Mouse (Mus musculus) neural tube, embryonic 11.5 days (tissue): ENCODE measurements around the gene Hacd4. TPM values are rescaled to one million over a fixed set of nuclear protein-coding genes. Genes with fewer than 3 reads are reported as not detected.

Source experiments
- ATAC-seq: fragments of 200-750 bp; cut with Nextera tagmentation; 2 replicates; pipeline ENCODE4 v1.8.0; 2017; ENCODE audit warnings: moderate number of reproducible peaks, mild to moderate bottlenecking, moderate TSS enrichment, moderate library complexity; ENCODE audit not compliant: insufficient read depth, low FRiP score, low TSS enrichment
- DNase-seq: peaks from one replicate; pipeline ENCODE4 v3.0.0-alpha.2; 2015; ENCODE audit warnings: low spot score
- H3K27ac ChIP-seq: fragments of 300-500 bp; sonication (generic); 2 replicates; pipeline ENCODE4 v1.5.1; 2014; ENCODE audit warnings: low read depth, mild to moderate bottlenecking, low read length
- H3K27me3 ChIP-seq: fragments of 300-500 bp; sonication (generic); 2 replicates; pipeline ENCODE4 v1.6.1; 2014; ENCODE audit warnings: mild to moderate bottlenecking, low read length, mixed read lengths; ENCODE audit not compliant: control insufficient read depth, insufficient read depth
- H3K36me3 ChIP-seq: fragments of 300-500 bp; sonication (generic); 2 replicates; pipeline ENCODE4 v1.6.1; 2014; ENCODE audit warnings: mild to moderate bottlenecking, low read length, moderate library complexity, mixed read lengths; ENCODE audit not compliant: control insufficient read depth, insufficient read depth
- H3K4me1 ChIP-seq: fragments of 300-500 bp; sonication (generic); 2 replicates; pipeline ENCODE4 v1.6.1; 2014; ENCODE audit warnings: low read length, mixed read lengths; ENCODE audit not compliant: control insufficient read depth, insufficient read depth
- H3K4me2 ChIP-seq: fragments of 300-500 bp; sonication (generic); 2 replicates; pipeline ENCODE4 v1.6.1; 2014; ENCODE audit warnings: low read depth, mild to moderate bottlenecking, moderate library complexity
- H3K4me3 ChIP-seq: fragments of 300-500 bp; sonication (generic); 2 replicates; pipeline ENCODE4 v1.5.1; 2014; ENCODE audit warnings: low read depth, low read length
- H3K9ac ChIP-seq: fragments of 300-500 bp; sonication (generic); 2 replicates; pipeline ENCODE4 v1.6.1; 2014; ENCODE audit warnings: mild to moderate bottlenecking, low read length
- H3K9me3 ChIP-seq: fragments of 300-500 bp; sonication (generic); 2 replicates; pipeline ENCODE4 v1.6.1; 2016; ENCODE audit warnings: low read length; ENCODE audit not compliant: control insufficient read depth
- WGBS: fragments of 180-500 bp; shearing (Covaris S2); extraction: QIAGEN DNeasy Blood & Tissue Kit; methylation state at CpG from one replicate; pipeline ENCODE4 v1.1.7; 2014; 5-methylcytosine and 5-hydroxymethylcytosine counted together
- polyA plus RNA-seq: library from polyadenylated mRNA; unstranded; fragments of >200 nt; fragmentation: Nextera tagmentation; extraction: Ambion mirVana; gene quantifications from 2 replicates; pipeline ENCODE4 v1.2.1, GENCODE M21; 2014

Hacd4 gene
- polyA plus RNA-seq = 2.5 and 3.2 TPM in 2 replicates

- ATAC-seq (peak; percentile 71), DNase-seq (peak; percentile 54)
- Histone ChIP-seq H3K27me3 (no peaks in the 10 kb centered on the region), H3K27ac (no peak within 1 kb of the TSS), H3K4me2 (peak within 1 kb of the TSS; percentile 51), H3K36me3 (no peaks in the 10 kb centered on the region), H3K9ac (peak within 1 kb of the TSS; percentile 31), H3K9me3 (no peaks in the 10 kb centered on the region), H3K4me3 (peak within 1 kb of the TSS; percentile 27), H3K4me1 (peaks cover 8% of the 10 kb centered on the region)
- WGBS = 8% methylated on average over 14 of the region's 14 CpGs
Measured at GRCm38 (mm10) chr4:88438326-88438989, at the start of gene Hacd4. TSS of gene Hacd4 (minus strand) at chr4:88438928.

- Histone ChIP-seq H3K4me3 (no peak overlapping the region), H3K9ac (no peak overlapping the region), H3K36me3 (no peaks in the 10 kb centered on the region), H3K27ac (no peak overlapping the region), H3K4me2 (no peak overlapping the region), H3K27me3 (no peaks in the 10 kb centered on the region), H3K9me3 (no peaks in the 10 kb centered on the region), H3K4me1 (no peaks in the 10 kb centered on the region)
- no peak for DNase-seq
- WGBS = 89% methylated on average over 3 of the region's 3 CpGs
- ATAC-seq = no peak
Measured at GRCm38 (mm10) chr4:88488107-88488506, 49.4 kb upstream of the Hacd4 start.

GRCm38 (mm10) chr4:88480130-88480529 is 41.4 kb upstream of the Hacd4 start:
- Histone ChIP-seq H3K36me3 (no peaks in the 10 kb centered on the region), H3K9me3 (no peaks in the 10 kb centered on the region), H3K27me3 (no peaks in the 10 kb centered on the region), H3K9ac (no peak overlapping the region), H3K27ac (no peak overlapping the region), H3K4me2 (no peak overlapping the region), H3K4me3 (no peak overlapping the region), H3K4me1 (no peaks in the 10 kb centered on the region)
- ATAC-seq = no peak
- DNase-seq = no peak
- 85% methylated on average over 6 of the region's 6 CpGs for WGBS

GRCm38 (mm10) chr4:88478809-88479186 is 40.1 kb upstream of the Hacd4 start:
- no peak overlapping the region for H3K4me2 ChIP-seq
- no peaks in the 10 kb centered on the region for H3K4me1 ChIP-seq
- H3K36me3 ChIP-seq = no peaks in the 10 kb centered on the region
- no peaks in the 10 kb centered on the region for H3K9me3 ChIP-seq
- H3K4me3 ChIP-seq = no peak overlapping the region
- H3K9ac ChIP-seq = no peak overlapping the region
- ATAC-seq = no peak
- DNase-seq = no peak
- no peaks in the 10 kb centered on the region for H3K27me3 ChIP-seq
- H3K27ac ChIP-seq = no peak overlapping the region
- 81% methylated on average over 9 of the region's 9 CpGs for WGBS

- no peaks in the 10 kb centered on the region for H3K27me3 ChIP-seq
- ATAC-seq (no peak), DNase-seq (no peak)
- H3K4me2 ChIP-seq = no peak overlapping the region
- H3K9ac ChIP-seq = no peak overlapping the region
- H3K27ac ChIP-seq = no peak overlapping the region
- H3K9me3 ChIP-seq = no peaks in the 10 kb centered on the region
- no peaks in the 10 kb centered on the region for H3K4me1 ChIP-seq
- H3K36me3 ChIP-seq = no peaks in the 10 kb centered on the region
- WGBS = 71% methylated on average over 4 of the region's 4 CpGs
- no peak overlapping the region for H3K4me3 ChIP-seq
Measured at GRCm38 (mm10) chr4:88478177-88478808, 39.6 kb upstream of the Hacd4 start.

GRCm38 (mm10) chr4:88476511-88477210 is 37.9 kb upstream of the Hacd4 start:
- Histone ChIP-seq H3K27me3 (no peaks in the 10 kb centered on the region), H3K36me3 (no peaks in the 10 kb centered on the region), H3K9ac (no peak overlapping the region), H3K4me1 (no peaks in the 10 kb centered on the region), H3K27ac (no peak overlapping the region), H3K9me3 (no peaks in the 10 kb centered on the region), H3K4me2 (no peak overlapping the region), H3K4me3 (no peak overlapping the region)
- DNase-seq (no peak), ATAC-seq (no peak)
- 73% methylated on average over 4 of the region's 4 CpGs for WGBS

- no peaks in the 10 kb centered on the region for H3K27me3 ChIP-seq
- no peaks in the 10 kb centered on the region for H3K9me3 ChIP-seq
- ATAC-seq (no peak), DNase-seq (no peak)
- H3K36me3 ChIP-seq = no peaks in the 10 kb centered on the region
- H3K9ac ChIP-seq = no peak overlapping the region
- no peak overlapping the region for H3K4me3 ChIP-seq
- H3K4me2 ChIP-seq = no peak overlapping the region
- H3K4me1 ChIP-seq = no peaks in the 10 kb centered on the region
- 88% methylated on average over 3 of the region's 3 CpGs for WGBS
- no peak overlapping the region for H3K27ac ChIP-seq
Measured at GRCm38 (mm10) chr4:88476084-88476483, 37.4 kb upstream of the Hacd4 start.

GRCm38 (mm10) chr4:88471528-88471927 is 32.8 kb upstream of the Hacd4 start:
- Histone ChIP-seq H3K9me3 (no peaks in the 10 kb centered on the region), H3K9ac (no peak overlapping the region), H3K4me1 (no peaks in the 10 kb centered on the region), H3K4me3 (no peak overlapping the region), H3K36me3 (no peaks in the 10 kb centered on the region), H3K27ac (no peak overlapping the region), H3K27me3 (no peaks in the 10 kb centered on the region), H3K4me2 (no peak overlapping the region)
- no peak for DNase-seq
- 73% methylated on average over 2 of the region's 2 CpGs for WGBS
- ATAC-seq = no peak
